Mouse (Mus musculus): ENCODE results near the gene Card19. TPM values are rescaled to one million over a fixed set of nuclear protein-coding genes. Genes with fewer than 3 reads are reported as not detected.

The Card19 gene
- polyA plus RNA-seq, 1 experiment = 108 TPM

DNA sequence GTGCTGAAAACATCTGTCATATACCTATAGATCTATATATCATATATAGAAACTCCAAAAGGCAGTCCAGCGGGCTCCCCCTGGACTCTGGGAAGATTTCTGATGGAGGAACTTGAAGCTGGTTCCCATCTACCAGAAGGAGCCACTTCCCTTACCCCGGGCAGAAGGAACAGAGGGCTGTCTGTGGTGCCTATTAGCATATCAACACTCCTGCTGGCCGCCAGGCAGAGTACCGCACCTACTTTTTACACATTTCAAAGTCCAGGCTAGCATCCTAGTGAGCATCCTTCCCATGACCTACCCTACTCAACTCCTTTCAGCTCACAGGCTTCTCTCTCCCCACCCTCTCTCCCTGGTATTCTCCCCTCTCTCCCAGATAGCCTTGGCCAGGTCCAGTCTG is 9.8 kb upstream of the Card19 start:
- Histone ChIP-seq H3K4me3 (ENCODE audit: insufficient read depth, low read depth, low read length) (no peak overlapping the region), H3K27me3 (replicated peaks; ENCODE audit: control insufficient read depth, insufficient read depth, low read length) (no peaks in the 10 kb centered on the region), H3K36me3 (ENCODE audit: control insufficient read depth, insufficient read depth, low read length) (no peaks in the 10 kb centered on the region), H3K27ac (ENCODE audit: insufficient read depth, low read depth, low read length) (no peak overlapping the region), H3K4me1 (ENCODE audit: control insufficient read depth, insufficient read depth, low read length) (peaks cover 4% of the 10 kb centered on the region; the same call in 1 of the 2 replicates)
- DNase-seq = no peak
- WGBS = 57% methylated on average over 4 of the region's 4 CpGs
- TF ChIP-seq CTCF (conservative IDR thresholded peaks at IDR 0.05; ENCODE audit: insufficient read depth, insufficient read length, low read depth, low read length) (no peak), POLR2A (IDR thresholded peaks at IDR 0.05; ENCODE audit: low read depth, low read length) (no peak)

DNA sequence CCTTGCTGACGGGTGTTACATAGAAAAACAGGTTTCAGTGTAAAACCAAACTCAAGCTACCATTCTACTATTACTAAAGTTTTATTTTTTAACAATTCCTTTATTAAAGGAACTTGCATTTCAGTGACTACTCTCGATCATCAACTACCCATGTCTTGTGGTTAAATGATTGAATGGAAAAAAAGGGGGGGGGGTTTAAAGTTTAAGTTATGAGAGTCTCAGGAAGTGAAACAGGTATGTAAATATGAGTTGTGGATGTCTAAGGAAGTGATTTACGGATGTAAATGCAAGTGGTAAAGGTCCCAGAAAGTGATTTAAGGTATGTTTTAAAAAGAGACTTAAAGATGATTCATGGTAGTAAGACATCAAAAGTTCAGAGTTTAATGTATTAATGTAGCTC is 9.3 kb upstream of the Card19 start:
- no peak for DNase-seq
- no peak for TF ChIP-seq POLR2A (IDR thresholded peaks at IDR 0.05; ENCODE audit: low read depth, low read length)
- no peak for TF ChIP-seq CTCF (conservative IDR thresholded peaks at IDR 0.05; ENCODE audit: insufficient read depth, insufficient read length, low read depth, low read length)
- Histone ChIP-seq H3K4me1 (ENCODE audit: control insufficient read depth, insufficient read depth, low read length) (peaks cover 4% of the 10 kb centered on the region; the same call in 1 of the 2 replicates), H3K36me3 (ENCODE audit: control insufficient read depth, insufficient read depth, low read length) (no peaks in the 10 kb centered on the region), H3K27me3 (replicated peaks; ENCODE audit: control insufficient read depth, insufficient read depth, low read length) (no peaks in the 10 kb centered on the region), H3K27ac (ENCODE audit: insufficient read depth, low read depth, low read length) (no peak overlapping the region), H3K4me3 (ENCODE audit: insufficient read depth, low read depth, low read length) (no peak overlapping the region)
- 61% methylated on average over 3 of the region's 3 CpGs for WGBS

DNA sequence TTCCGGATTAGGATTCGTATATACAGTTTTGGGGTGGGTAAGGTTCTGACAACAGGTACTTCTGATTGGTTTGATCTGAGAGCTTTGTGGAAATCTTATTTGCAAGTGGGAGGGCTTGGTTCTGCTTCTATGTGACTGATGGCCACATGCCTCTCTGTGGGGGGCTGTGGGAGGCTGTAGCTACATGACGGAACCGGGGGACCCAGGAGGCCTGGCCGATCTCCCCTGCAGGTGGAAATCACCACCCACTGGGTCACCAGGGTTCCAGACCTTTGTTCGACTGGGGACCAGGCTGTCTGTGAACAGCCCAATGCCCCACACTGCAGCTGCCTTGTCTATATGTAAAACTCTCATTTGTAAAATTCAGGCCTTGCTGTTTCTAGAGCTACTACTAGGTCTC is 8.9 kb upstream of the Card19 start:
- TF ChIP-seq CTCF (conservative IDR thresholded peaks at IDR 0.05; ENCODE audit: insufficient read depth, insufficient read length, low read depth, low read length) (no peak), POLR2A (IDR thresholded peaks at IDR 0.05; ENCODE audit: low read depth, low read length) (no peak)
- WGBS = 32% methylated on average over 6 of the region's 6 CpGs
- no peak for DNase-seq
- Histone ChIP-seq H3K36me3 (ENCODE audit: control insufficient read depth, insufficient read depth, low read length) (no peaks in the 10 kb centered on the region), H3K27ac (ENCODE audit: insufficient read depth, low read depth, low read length) (peak overlapping the region; percentile 37; the same call in 1 of the 2 replicates), H3K4me3 (ENCODE audit: insufficient read depth, low read depth, low read length) (peak overlapping the region; percentile 36; the same call in 1 of the 2 replicates), H3K27me3 (replicated peaks; ENCODE audit: control insufficient read depth, insufficient read depth, low read length) (no peaks in the 10 kb centered on the region), H3K4me1 (ENCODE audit: control insufficient read depth, insufficient read depth, low read length) (peaks cover 4% of the 10 kb centered on the region; the same call in 1 of the 2 replicates)

DNA sequence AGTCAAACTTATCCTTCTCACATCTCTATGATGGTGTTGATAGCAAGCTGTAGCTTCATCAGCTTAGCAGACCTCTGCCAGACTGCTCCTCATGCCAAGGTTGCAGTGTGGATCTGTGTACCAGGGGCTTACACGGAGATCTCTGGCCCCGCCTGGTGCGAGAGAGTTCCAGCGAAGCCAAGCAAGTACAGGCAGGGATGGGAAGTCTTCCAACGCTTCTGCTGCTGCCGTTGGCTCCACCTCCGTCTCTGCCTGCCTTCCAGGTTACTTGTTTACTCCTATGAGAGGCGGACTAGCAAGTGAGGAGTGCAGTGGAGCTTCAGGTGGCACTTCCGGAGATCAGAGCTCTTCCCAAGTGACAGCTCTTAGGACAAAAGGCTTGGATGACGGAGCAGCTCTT is 8.5 kb upstream of the Card19 start:
- Histone ChIP-seq H3K4me3 (ENCODE audit: insufficient read depth, low read depth, low read length) (peak overlapping the region; percentile 36; the same call in 1 of the 2 replicates), H3K36me3 (ENCODE audit: control insufficient read depth, insufficient read depth, low read length) (no peaks in the 10 kb centered on the region), H3K4me1 (ENCODE audit: control insufficient read depth, insufficient read depth, low read length) (peaks cover 4% of the 10 kb centered on the region; the same call in 1 of the 2 replicates), H3K27ac (ENCODE audit: insufficient read depth, low read depth, low read length) (0 out of 2 replicates have a peak overlapping the region, but pooled peaks have one; percentile 37), H3K27me3 (replicated peaks; ENCODE audit: control insufficient read depth, insufficient read depth, low read length) (no peaks in the 10 kb centered on the region)
- 16% methylated on average over 10 of the region's 10 CpGs for WGBS
- TF ChIP-seq POLR2A (IDR thresholded peaks at IDR 0.05; ENCODE audit: low read depth, low read length) = no peak
- TF ChIP-seq CTCF (conservative IDR thresholded peaks at IDR 0.05; ENCODE audit: insufficient read depth, insufficient read length, low read depth, low read length) = no peak
- DNase-seq = peak; percentile 80

- TF ChIP-seq CTCF (conservative IDR thresholded peaks at IDR 0.05; ENCODE audit: insufficient read depth, insufficient read length, low read depth, low read length) (0 out of 2 replicates have a peak, but pooled peaks have one; percentile 12), POLR2A (IDR thresholded peaks at IDR 0.05; ENCODE audit: low read depth, low read length) (no peak)
- WGBS = 45% methylated on average over 5 of the region's 5 CpGs
- no peaks in the 10 kb centered on the region for H3K36me3 ChIP-seq (ENCODE audit: control insufficient read depth, insufficient read depth, low read length)
- no peak overlapping the region for H3K27ac ChIP-seq (ENCODE audit: insufficient read depth, low read depth, low read length)
- no peaks in the 10 kb centered on the region for H3K27me3 ChIP-seq (replicated peaks; ENCODE audit: control insufficient read depth, insufficient read depth, low read length)
- peaks cover 8% of the 10 kb centered on the region; the same call in 1 of the 2 replicates for H3K4me1 ChIP-seq (ENCODE audit: control insufficient read depth, insufficient read depth, low read length)
- H3K4me3 ChIP-seq (ENCODE audit: insufficient read depth, low read depth, low read length) = no peak overlapping the region
- DNase-seq = no peak
Measured at GRCm38 (mm10) chr13:49220912-49221311, 5.1 kb upstream of the Card19 start.

DNA sequence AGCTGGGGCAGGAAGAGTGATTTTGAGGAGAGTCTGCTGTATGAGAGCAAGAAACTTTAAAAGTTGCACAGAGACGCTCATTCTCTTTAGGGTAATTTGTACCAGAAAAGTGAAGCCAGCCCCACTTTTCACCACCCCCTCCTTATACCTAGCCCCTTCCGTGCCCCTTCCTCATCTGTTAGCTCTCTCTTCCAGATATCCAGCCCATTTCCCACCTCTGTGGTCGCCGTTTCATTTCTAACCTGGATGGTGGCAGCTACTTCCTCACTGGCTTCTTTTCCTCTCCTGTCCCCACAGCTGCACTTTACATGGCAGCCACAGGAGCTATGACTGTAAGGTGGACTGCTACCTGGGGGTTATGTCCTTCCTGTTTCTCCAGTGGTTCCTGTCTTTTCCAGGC is 3.5 kb upstream of the Card19 start:
- H3K27ac ChIP-seq (ENCODE audit: insufficient read depth, low read depth, low read length) = no peak overlapping the region
- 91% methylated on average over 4 of the region's 4 CpGs for WGBS

DNA sequence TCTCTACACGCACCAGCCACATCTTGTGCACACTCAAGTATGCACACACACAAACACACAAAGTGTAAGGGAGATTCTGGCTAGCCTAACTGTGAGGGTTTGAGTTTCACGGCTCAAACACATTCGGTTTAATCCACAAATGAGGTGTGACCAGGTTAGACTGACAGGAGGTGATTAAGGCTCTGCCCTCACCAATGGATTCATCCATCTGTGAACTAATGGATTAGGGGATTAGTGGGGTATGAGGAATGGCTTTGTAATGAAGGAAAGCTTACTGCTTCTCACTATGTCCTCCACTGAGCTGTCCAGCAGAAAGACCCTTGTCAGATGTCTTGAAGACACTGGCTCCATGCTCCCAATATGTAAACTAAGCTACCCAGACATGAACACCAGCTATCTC is 2.8 kb upstream of the Card19 start:
- 74% methylated on average over 3 of the region's 3 CpGs for WGBS
- no peak for DNase-seq
- H3K4me1 ChIP-seq (ENCODE audit: control insufficient read depth, insufficient read depth, low read length) = peaks cover 8% of the 10 kb centered on the region; the same call in 1 of the 2 replicates
- no peak overlapping the region for H3K4me3 ChIP-seq (ENCODE audit: insufficient read depth, low read depth, low read length)
- H3K36me3 ChIP-seq (ENCODE audit: control insufficient read depth, insufficient read depth, low read length) = no peaks in the 10 kb centered on the region
- TF ChIP-seq CTCF (conservative IDR thresholded peaks at IDR 0.05; ENCODE audit: insufficient read depth, insufficient read length, low read depth, low read length) (no peak), POLR2A (IDR thresholded peaks at IDR 0.05; ENCODE audit: low read depth, low read length) (no peak)
- H3K27ac ChIP-seq (ENCODE audit: insufficient read depth, low read depth, low read length) = no peak overlapping the region
- H3K27me3 ChIP-seq (replicated peaks; ENCODE audit: control insufficient read depth, insufficient read depth, low read length) = no peaks in the 10 kb centered on the region

More for the DNA sequence above, 3.5 kb upstream of the Card19 start:
- Histone ChIP-seq H3K27me3 (replicated peaks; ENCODE audit: control insufficient read depth, insufficient read depth, low read length) (no peaks in the 10 kb centered on the region), H3K4me3 (ENCODE audit: insufficient read depth, low read depth, low read length) (no peak overlapping the region), H3K36me3 (ENCODE audit: control insufficient read depth, insufficient read depth, low read length) (no peaks in the 10 kb centered on the region), H3K4me1 (ENCODE audit: control insufficient read depth, insufficient read depth, low read length) (peaks cover 8% of the 10 kb centered on the region; the same call in 1 of the 2 replicates)
- TF ChIP-seq CTCF (conservative IDR thresholded peaks at IDR 0.05; ENCODE audit: insufficient read depth, insufficient read length, low read depth, low read length) (no peak), POLR2A (IDR thresholded peaks at IDR 0.05; ENCODE audit: low read depth, low read length) (no peak)
- no peak for DNase-seq

All from kidney, adult 2 months (tissue).